Mouse (Mus musculus) lung, postnatal 0 days (tissue): ENCODE results near the gene Igsf8. TPM values are rescaled to one million over a fixed set of nuclear protein-coding genes. Genes with fewer than 3 reads are reported as not detected.

Source experiments
- ATAC-seq: fragments of 200-750 bp; cut with Nextera tagmentation; 2 replicates; pipeline ENCODE4 v1.8.0; 2017; ENCODE audit warnings: moderate library complexity
- DNase-seq: peaks from one replicate; pipeline ENCODE4 v3.0.0-alpha.2; 2016; ENCODE audit warnings: low spot score
- H3K27ac ChIP-seq: fragments of 300-500 bp; sonication (generic); 2 replicates; pipeline ENCODE4 v1.5.1; 2014; ENCODE audit warnings: antibody characterized with exemption, mild to moderate bottlenecking, low read length, mixed read lengths
- H3K27me3 ChIP-seq: fragments of 300-500 bp; sonication (generic); replicated peaks from 2 replicates; pipeline ENCODE4 v1.6.1; 2014; ENCODE audit warnings: low read length, mixed read lengths; ENCODE audit not compliant: insufficient read depth
- H3K36me3 ChIP-seq: fragments of 300-500 bp; sonication (generic); 2 replicates; pipeline ENCODE4 v1.6.1; 2014; ENCODE audit warnings: low read length, mixed read lengths; ENCODE audit not compliant: insufficient read depth
- H3K4me1 ChIP-seq: fragments of 300-500 bp; sonication (generic); 2 replicates; pipeline ENCODE4 v1.6.1; 2014; ENCODE audit warnings: antibody characterized with exemption, low read depth, low read length, mixed read lengths; ENCODE audit not compliant: insufficient read depth
- H3K4me2 ChIP-seq: fragments of 300-500 bp; sonication (generic); replicated peaks from 2 replicates; pipeline ENCODE4 v1.6.1; 2014; ENCODE audit warnings: low read depth, mild to moderate bottlenecking, low read length, moderate library complexity, mixed read lengths
- H3K4me3 ChIP-seq: fragments of 300-500 bp; sonication (generic); 2 replicates; pipeline ENCODE4 v1.5.1; 2014; ENCODE audit warnings: low read depth, low read length
- H3K9ac ChIP-seq: fragments of 300-500 bp; sonication (generic); replicated peaks from 2 replicates; pipeline ENCODE4 v1.6.1; 2014; ENCODE audit warnings: low read depth, mild to moderate bottlenecking
- H3K9me3 ChIP-seq: fragments of 300-500 bp; sonication (generic); 2 replicates; pipeline ENCODE4 v1.6.1; 2016; ENCODE audit warnings: low read length, mixed read lengths
- CTCF ChIP-seq: IDR thresholded peaks from 2 replicates; pipeline ENCODE4 v1.5.1; 2016; ENCODE audit warnings: antibody characterized with exemption, mild to moderate bottlenecking
- EP300 ChIP-seq: IDR thresholded peaks from 2 replicates; pipeline ENCODE4 v1.6.1; 2016; ENCODE audit warnings: antibody characterized with exemption, mild to moderate bottlenecking, control low read depth
- WGBS: fragments of 180-500 bp; shearing (Covaris S2); extraction: QIAGEN DNeasy Blood & Tissue Kit; methylation state at CpG from one replicate; pipeline ENCODE4 v1.1.7; 2014; 5-methylcytosine and 5-hydroxymethylcytosine counted together
- polyA plus RNA-seq: library from polyadenylated mRNA; unstranded; fragments of >200 nt; fragmentation: Nextera tagmentation; extraction: Ambion mirVana; gene quantifications from 2 replicates; pipeline ENCODE4 v1.2.1, GENCODE M21; 2015

The Igsf8 gene
- polyA plus RNA-seq, 1 experiment from 2014 or later, result 30.0 TPM

GRCm38 (mm10) chr1:172342729-172343128, 81.3 kb downstream of the Igsf8 start:
- DNase-seq (no peak), ATAC-seq (no peak)
- Histone ChIP-seq H3K4me2 (no peak overlapping the region), H3K4me1 (no peaks in the 10 kb centered on the region; the same call in 1 of the 2 replicates), H3K4me3 (no peak overlapping the region), H3K27ac (no peak overlapping the region), H3K36me3 (no peaks in the 10 kb centered on the region), H3K9me3 (no peaks in the 10 kb centered on the region), H3K27me3 (no peaks in the 10 kb centered on the region), H3K9ac (no peak overlapping the region)
- no peak for TF ChIP-seq CTCF
- no peak for TF ChIP-seq EP300
- 87% methylated on average over 3 of the region's 3 CpGs for WGBS

- Histone ChIP-seq H3K27ac (no peak overlapping the region), H3K4me2 (no peak overlapping the region), H3K9me3 (no peaks in the 10 kb centered on the region), H3K36me3 (no peaks in the 10 kb centered on the region), H3K4me1 (no peaks in the 10 kb centered on the region; the same call in 1 of the 2 replicates), H3K27me3 (no peaks in the 10 kb centered on the region), H3K9ac (no peak overlapping the region), H3K4me3 (no peak overlapping the region)
- ATAC-seq (no peak), DNase-seq (no peak)
- TF ChIP-seq CTCF (no peak), EP300 (no peak)
- WGBS, result 53% methylated on average over 3 of the region's 3 CpGs
Observed at GRCm38 (mm10) chr1:172343914-172344313, 82.5 kb downstream of the Igsf8 start.

- no peaks in the 10 kb centered on the region for H3K36me3 ChIP-seq
- ATAC-seq (peak; percentile 44), DNase-seq (peak; percentile 66)
- no peak overlapping the region for H3K27ac ChIP-seq
- H3K4me1 ChIP-seq, result no peaks in the 10 kb centered on the region; the same call in 1 of the 2 replicates
- no peak overlapping the region for H3K4me2 ChIP-seq
- no peaks in the 10 kb centered on the region for H3K27me3 ChIP-seq
- 56% methylated on average over 7 of the region's 7 CpGs for WGBS
- no peak overlapping the region for H3K9ac ChIP-seq
- TF ChIP-seq EP300, result no peak
- no peaks in the 10 kb centered on the region for H3K9me3 ChIP-seq
- H3K4me3 ChIP-seq, result no peak overlapping the region
Observed at GRCm38 (mm10) chr1:172344820-172345219, 83.4 kb downstream of the Igsf8 start.

DNA sequence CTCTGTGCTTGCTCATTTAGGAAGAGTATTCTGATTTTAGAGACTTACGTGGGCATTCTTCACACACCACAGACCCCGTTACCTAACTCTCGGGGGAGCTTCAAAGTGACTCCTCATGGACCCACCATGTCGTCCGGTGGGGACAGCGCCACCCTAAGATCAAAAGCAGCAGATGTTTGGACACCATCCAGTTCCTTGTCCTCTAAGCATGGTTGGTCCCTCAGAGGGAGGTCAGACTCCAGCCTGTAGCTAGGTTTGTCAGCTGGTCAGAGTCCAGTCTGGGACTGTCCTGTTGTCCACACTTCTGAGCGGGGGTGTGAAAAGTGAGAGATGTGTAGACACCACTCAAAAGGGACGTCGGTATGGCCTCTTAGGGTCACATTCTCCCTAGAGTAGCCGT, 85.3 kb downstream of the Igsf8 start:
- no peak overlapping the region for H3K4me3 ChIP-seq
- ATAC-seq, result no peak
- no peaks in the 10 kb centered on the region for H3K4me1 ChIP-seq
- H3K27me3 ChIP-seq, result peaks cover 4% of the 10 kb centered on the region; the same call in 1 of the 2 replicates
- TF ChIP-seq CTCF (no peak), EP300 (no peak)
- H3K36me3 ChIP-seq, result no peaks in the 10 kb centered on the region
- WGBS, result 73% methylated on average over 10 of the region's 10 CpGs
- no peaks in the 10 kb centered on the region for H3K9me3 ChIP-seq
- DNase-seq, result no peak
- no peak overlapping the region for H3K27ac ChIP-seq
- H3K4me2 ChIP-seq, result no peak overlapping the region
- H3K9ac ChIP-seq, result no peak overlapping the region

DNA sequence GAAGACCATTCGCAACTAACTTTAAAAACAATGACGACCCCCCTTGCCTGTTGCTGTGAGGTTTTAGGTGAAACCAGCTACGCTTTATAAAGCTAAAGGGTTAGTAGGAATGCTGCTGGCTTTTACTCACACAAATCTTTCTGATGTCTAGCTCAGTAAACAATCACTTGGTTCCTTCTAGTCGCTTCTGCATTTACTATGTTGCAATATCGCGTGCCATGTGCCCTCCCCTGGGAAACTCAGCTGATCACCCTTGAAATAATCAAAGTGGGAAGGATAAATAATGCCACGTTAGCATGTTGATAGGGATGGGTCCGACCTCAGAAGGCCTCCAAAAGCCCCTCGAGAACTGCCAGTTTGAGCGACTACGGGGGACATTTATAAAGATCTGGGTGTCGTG, 85.9 kb downstream of the Igsf8 start:
- TF ChIP-seq EP300, result no peak
- no peak for TF ChIP-seq CTCF
- peaks cover 7% of the 10 kb centered on the region; the same call in 1 of the 2 replicates for H3K27me3 ChIP-seq
- 78% methylated on average over 12 of the region's 12 CpGs for WGBS

DNA sequence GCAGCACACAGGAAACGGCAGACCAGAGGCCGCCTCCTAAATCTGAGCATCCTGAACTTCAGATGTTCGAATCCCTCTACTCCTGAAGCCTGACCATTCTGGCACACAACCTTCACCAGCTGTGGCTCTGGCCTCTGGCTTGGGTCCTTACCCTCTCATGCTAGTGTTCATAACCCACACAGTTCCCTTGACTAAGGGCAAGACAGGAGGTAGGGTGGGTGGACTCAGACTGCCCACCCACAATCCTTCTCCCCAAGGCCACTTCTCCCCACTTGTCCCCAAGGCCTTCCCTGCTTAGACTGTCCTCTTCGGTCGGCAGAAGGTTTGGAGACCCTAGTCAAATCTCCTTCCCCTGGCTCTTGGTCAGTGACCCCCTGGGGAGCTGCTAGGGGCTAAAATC, 88.1 kb downstream of the Igsf8 start:
- WGBS, result 76% methylated on average over 4 of the region's 5 CpGs

More for the DNA sequence above, 85.9 kb downstream of the Igsf8 start:
- ATAC-seq (no peak), DNase-seq (no peak)
- Histone ChIP-seq H3K4me2 (no peak overlapping the region), H3K9me3 (no peaks in the 10 kb centered on the region), H3K36me3 (no peaks in the 10 kb centered on the region), H3K27ac (no peak overlapping the region), H3K4me3 (no peak overlapping the region), H3K9ac (no peak overlapping the region), H3K4me1 (no peaks in the 10 kb centered on the region)

More for the DNA sequence above, 88.1 kb downstream of the Igsf8 start:
- Histone ChIP-seq H3K27ac (no peak overlapping the region), H3K4me3 (no peak overlapping the region), H3K4me1 (no peaks in the 10 kb centered on the region), H3K27me3 (peaks cover 7% of the 10 kb centered on the region; the same call in 1 of the 2 replicates), H3K36me3 (no peaks in the 10 kb centered on the region), H3K4me2 (no peak overlapping the region), H3K9ac (no peak overlapping the region), H3K9me3 (no peaks in the 10 kb centered on the region)
- no peak for DNase-seq
- ATAC-seq, result no peak
- no peak for TF ChIP-seq EP300
- no peak for TF ChIP-seq CTCF
